In the genomic region with DNA sequence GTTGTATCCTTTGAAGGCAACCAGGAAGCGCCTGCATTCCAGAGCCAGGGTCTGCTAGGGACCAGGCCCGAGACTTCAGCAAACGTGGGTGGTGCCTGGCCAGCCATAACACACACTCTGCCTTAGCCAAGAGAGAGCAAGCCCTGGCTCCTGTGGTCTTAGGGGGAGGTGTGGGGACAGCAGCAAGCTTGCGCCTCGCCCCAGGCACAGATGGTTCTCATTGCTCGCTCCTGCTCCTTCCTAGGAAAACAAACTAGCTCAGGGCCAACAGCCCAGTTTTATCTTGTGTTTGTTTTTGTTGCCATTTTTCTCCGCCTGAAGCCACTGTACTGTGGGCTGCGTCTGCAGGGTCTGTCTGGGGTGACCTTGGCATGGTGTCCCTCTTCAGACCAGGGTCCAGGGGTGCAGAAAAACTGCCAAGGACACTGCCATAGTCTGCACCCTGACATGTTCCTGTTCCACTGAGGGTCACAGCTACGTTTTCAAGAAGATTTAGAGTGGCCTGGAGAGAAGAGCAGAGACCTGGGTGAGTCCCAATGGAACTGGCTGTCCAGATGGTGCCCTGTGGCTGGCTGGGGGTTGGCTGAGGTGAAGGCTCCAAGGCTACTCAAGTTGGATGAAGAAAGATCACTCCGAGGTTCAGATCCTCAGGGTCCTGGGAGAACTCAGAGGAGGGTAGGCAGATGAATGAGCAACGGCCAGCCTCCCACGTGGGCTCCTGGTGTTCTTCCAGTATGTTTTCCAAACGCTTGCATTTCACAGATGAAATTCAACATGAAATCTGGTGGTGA, we compare ENCODE assay signal across 8 mouse cellular contexts. TPM values are rescaled to one million over a fixed set of nuclear protein-coding genes. Genes with fewer than 3 reads are reported as not detected.
DNase-seq lines count a peak whose midpoint lies in the region; ATAC-seq and TF ChIP-seq lines count a peak whose summit lies in the region.

No protein-coding gene starts in this region.

- no peak for ATAC-seq in forebrain, embryonic 16.5 days
- ATAC-seq in limb, embryonic 14.5 days (ENCODE audit: low FRiP score, low read depth): peak; percentile 3; the same call in 1 of the 2 replicates
- ATAC-seq in midbrain, postnatal 0 days (ENCODE audit: low FRiP score): no peak

- TF ChIP-seq POLR2A in limb, embryonic 14.5 days (IDR thresholded peaks at IDR 0.05; ENCODE audit: borderline replicate concordance, extremely low read depth, insufficient read depth, insufficient read length): no peak

- H3K4me3 ChIP-seq in forebrain, embryonic 16.5 days (replicated peaks; ENCODE audit: low read length): peak overlapping the region; percentile 86
- H3K4me3 ChIP-seq in hindbrain, embryonic 10.5 days: peak overlapping the region; percentile 95
- H3K4me3 ChIP-seq in limb, embryonic 14.5 days (replicated peaks; ENCODE audit: low read length): peak overlapping the region; percentile 90
- peak overlapping the region; percentile 83 for H3K4me3 ChIP-seq in midbrain, postnatal 0 days (ENCODE audit: low read depth, low read length)

- TF ChIP-seq CTCF in midbrain, postnatal 0 days (IDR thresholded peaks at IDR 0.05): no peak

- H3K27me3 ChIP-seq in forebrain, embryonic 16.5 days (replicated peaks; ENCODE audit: control insufficient read depth, insufficient read depth, low read length): no peaks in the 10 kb centered on the region
- no peaks in the 10 kb centered on the region for H3K27me3 ChIP-seq in hindbrain, embryonic 10.5 days (ENCODE audit: insufficient read depth, poor library complexity, severe bottlenecking)
- no peaks in the 10 kb centered on the region for H3K27me3 ChIP-seq in limb, embryonic 14.5 days (ENCODE audit: control insufficient read depth, insufficient read depth, low read length)
- H3K27me3 ChIP-seq in midbrain, postnatal 0 days (ENCODE audit: insufficient read depth, low read length): no peaks in the 10 kb centered on the region

- H3K4me2 ChIP-seq in forebrain, embryonic 16.5 days (ENCODE audit: low read length): peak overlapping the region; percentile 98
- H3K4me2 ChIP-seq in limb, embryonic 14.5 days (replicated peaks; ENCODE audit: low read depth, low read length, severe bottlenecking): peak overlapping the region; percentile 95
- H3K4me2 ChIP-seq in midbrain, postnatal 0 days (ENCODE audit: low read depth, low read length, poor library complexity, severe bottlenecking): peak overlapping the region; percentile 94

- no peaks in the 10 kb centered on the region for H3K36me3 ChIP-seq in forebrain, embryonic 16.5 days (ENCODE audit: control insufficient read depth, insufficient read depth)
- peaks cover 24% of the 10 kb centered on the region for H3K36me3 ChIP-seq in hindbrain, embryonic 10.5 days
- H3K36me3 ChIP-seq in limb, embryonic 14.5 days (ENCODE audit: control insufficient read depth, insufficient read depth, low read length): 0 out of 2 replicates have a peak, but pooled peaks cover 7% of the 10 kb centered on the region
- no peaks in the 10 kb centered on the region for H3K36me3 ChIP-seq in midbrain, postnatal 0 days (ENCODE audit: insufficient read depth, low read length)

- intact Hi-C loops in left cerebral cortex, postnatal 4 days (cut with DNase I): no loop called here

- H3K4me1 ChIP-seq in forebrain, embryonic 16.5 days (replicated peaks; ENCODE audit: control insufficient read depth, insufficient read depth, low read length): peaks cover 44% of the 10 kb centered on the region
- peaks cover 74% of the 10 kb centered on the region for H3K4me1 ChIP-seq in hindbrain, embryonic 10.5 days (replicated peaks)
- peaks cover 46% of the 10 kb centered on the region for H3K4me1 ChIP-seq in limb, embryonic 14.5 days (ENCODE audit: control insufficient read depth, insufficient read depth, low read length)
- peaks cover 23% of the 10 kb centered on the region for H3K4me1 ChIP-seq in midbrain, postnatal 0 days (ENCODE audit: insufficient read depth, low read length)

- DNase-seq in left cerebral cortex, postnatal 4 days: peak; percentile 85
- no peak for DNase-seq in left cerebral cortex, adult 9 months (ENCODE audit: low spot score in 2 of 2)
- DNase-seq in hindbrain, embryonic 10.5 days (ENCODE audit: low spot score): peak; percentile 64
- peak; percentile 79 for DNase-seq in limb, embryonic 14.5 days (ENCODE audit: low spot score)
- peak; percentile 66 for DNase-seq in midbrain, postnatal 0 days (ENCODE audit: low spot score)
- no peak for DNase-seq in layer of hippocampus, adult 18-20 months (ENCODE audit: low spot score in 2 of 2)
- DNase-seq in adrenal gland, postnatal 25 days: no peak

- peak overlapping the region; percentile 97 for H3K27ac ChIP-seq in forebrain, embryonic 16.5 days (ENCODE audit: low read length)
- peak overlapping the region; percentile 98 for H3K27ac ChIP-seq in hindbrain, embryonic 10.5 days
- H3K27ac ChIP-seq in limb, embryonic 14.5 days (replicated peaks; ENCODE audit: low read depth, low read length): peak overlapping the region; percentile 94
- H3K27ac ChIP-seq in midbrain, postnatal 0 days (ENCODE audit: low read depth, low read length): peak overlapping the region; percentile 91

- 62% methylated on average over 13 of the region's 13 CpGs for WGBS in forebrain, embryonic 16.5 days
- WGBS in hindbrain, embryonic 10.5 days: 59% methylated on average over 13 of the region's 13 CpGs
- 25% methylated on average over 13 of the region's 13 CpGs for WGBS in limb, embryonic 14.5 days
- WGBS in midbrain, postnatal 0 days: 60% methylated on average over 13 of the region's 13 CpGs

- no peaks in the 10 kb centered on the region for H3K9me3 ChIP-seq in forebrain, embryonic 16.5 days (ENCODE audit: control insufficient read depth, low read length)
- H3K9me3 ChIP-seq in hindbrain, embryonic 10.5 days: no peaks in the 10 kb centered on the region
- no peaks in the 10 kb centered on the region for H3K9me3 ChIP-seq in limb, embryonic 14.5 days (ENCODE audit: control insufficient read depth, low read length)
- no peaks in the 10 kb centered on the region for H3K9me3 ChIP-seq in midbrain, postnatal 0 days (ENCODE audit: low read length)

- peak overlapping the region; percentile 99 for H3K9ac ChIP-seq in forebrain, embryonic 16.5 days (replicated peaks; ENCODE audit: low read depth, low read length)
- H3K9ac ChIP-seq in limb, embryonic 14.5 days (ENCODE audit: low read depth, low read length, severe bottlenecking): peak overlapping the region; percentile 87
- H3K9ac ChIP-seq in midbrain, postnatal 0 days (replicated peaks; ENCODE audit: low read length, poor library complexity, severe bottlenecking): peak overlapping the region; percentile 98

RNA-seq across cellular contexts. Expression of gene Gpsm1, which starts 0.8 kb away (rescaled TPM):
- total RNA-seq in left cerebral cortex, postnatal 4 days (2021): 100 to 1,000 TPM; 179 to 190 TPM
- polyA plus RNA-seq in forebrain, embryonic 16.5 days (2015; fragmentation: Nextera tagmentation; extraction: Ambion mirVana): 136 and 160 TPM in 2 replicates
- polyA plus RNA-seq in hindbrain, embryonic 10.5 days (2016; fragmentation: Nextera tagmentation; extraction: Ambion mirVana): 99.2 and 114 TPM in 2 replicates
- polyA plus RNA-seq in limb, embryonic 14.5 days (2012; rRNA removed): 78.4 and 103 TPM in 2 replicates
- polyA plus RNA-seq in limb, embryonic 14.5 days (2014; fragmentation: Nextera tagmentation; extraction: Ambion mirVana): 31.0 and 37.6 TPM in 2 replicates
- 286 and 298 TPM in 2 replicates for total RNA-seq in midbrain, postnatal 0 days (2014; rRNA removed)
- 162 and 163 TPM in 2 replicates for polyA plus RNA-seq in midbrain, postnatal 0 days (2015; fragmentation: Nextera tagmentation; extraction: Ambion mirVana)
- total RNA-seq in layer of hippocampus, adult 18-20 months (2021): 10 to 100 TPM; 37.4 to 38.4 TPM
- total RNA-seq in adrenal gland, postnatal 25 days (2021): 17.5 and 17.7 TPM in 2 replicates

RNA-seq across cellular contexts. Expression of gene Ccdc187, which starts 20.1 kb away (rescaled TPM):
- 1 to 10 TPM; 1.9 TPM for total RNA-seq in left cerebral cortex, postnatal 4 days (2021)
- 0.15 and 0.24 TPM in 2 replicates for polyA plus RNA-seq in forebrain, embryonic 16.5 days (2015; fragmentation: Nextera tagmentation; extraction: Ambion mirVana)
- 0.10 and 0.20 TPM in 2 replicates for polyA plus RNA-seq in hindbrain, embryonic 10.5 days (2016; fragmentation: Nextera tagmentation; extraction: Ambion mirVana)
- 0.26 and 0.32 TPM in 2 replicates for polyA plus RNA-seq in limb, embryonic 14.5 days (2012; rRNA removed)
- 0.03 and 0.06 TPM in 2 replicates for polyA plus RNA-seq in limb, embryonic 14.5 days (2014; fragmentation: Nextera tagmentation; extraction: Ambion mirVana)
- total RNA-seq in midbrain, postnatal 0 days (2014; rRNA removed): 2.8 and 3.7 TPM in 2 replicates
- polyA plus RNA-seq in midbrain, postnatal 0 days (2015; fragmentation: Nextera tagmentation; extraction: Ambion mirVana): 0.16 and 0.23 TPM in 2 replicates
- total RNA-seq in layer of hippocampus, adult 18-20 months (2021): under 1 TPM; 0.63 to 0.82 TPM
- 0.62 and 1.5 TPM in 2 replicates for total RNA-seq in adrenal gland, postnatal 25 days (2021)

RNA-seq across cellular contexts. Expression of gene Dnlz, which starts 37.4 kb away (rescaled TPM):
- 10 to 100 TPM; 23.3 to 25.8 TPM for total RNA-seq in left cerebral cortex, postnatal 4 days (2021)
- polyA plus RNA-seq in forebrain, embryonic 16.5 days (2015; fragmentation: Nextera tagmentation; extraction: Ambion mirVana): 30.4 and 32.5 TPM in 2 replicates
- polyA plus RNA-seq in hindbrain, embryonic 10.5 days (2016; fragmentation: Nextera tagmentation; extraction: Ambion mirVana): 36.8 and 38.8 TPM in 2 replicates
- polyA plus RNA-seq in limb, embryonic 14.5 days (2012; rRNA removed): 28.2 and 33.8 TPM in 2 replicates
- 30.5 and 31.1 TPM in 2 replicates for polyA plus RNA-seq in limb, embryonic 14.5 days (2014; fragmentation: Nextera tagmentation; extraction: Ambion mirVana)
- total RNA-seq in midbrain, postnatal 0 days (2014; rRNA removed): 27.4 and 34.3 TPM in 2 replicates
- 24.1 and 26.0 TPM in 2 replicates for polyA plus RNA-seq in midbrain, postnatal 0 days (2015; fragmentation: Nextera tagmentation; extraction: Ambion mirVana)
- total RNA-seq in layer of hippocampus, adult 18-20 months (2021): 10 to 100 TPM; 26.0 to 28.4 TPM
- 20.5 and 21.1 TPM in 2 replicates for total RNA-seq in adrenal gland, postnatal 25 days (2021)

RNA-seq across cellular contexts. Expression of gene Card9, which starts 46.2 kb away (rescaled TPM):
- total RNA-seq in left cerebral cortex, postnatal 4 days (2021): 1 to 10 TPM; 1.1 to 1.4 TPM
- polyA plus RNA-seq in forebrain, embryonic 16.5 days (2015; fragmentation: Nextera tagmentation; extraction: Ambion mirVana): 2.2 and 2.3 TPM in 2 replicates
- polyA plus RNA-seq in hindbrain, embryonic 10.5 days (2016; fragmentation: Nextera tagmentation; extraction: Ambion mirVana): 0.62 and 1.1 TPM in 2 replicates
- 4.1 and 5.6 TPM in 2 replicates for polyA plus RNA-seq in limb, embryonic 14.5 days (2012; rRNA removed)
- polyA plus RNA-seq in limb, embryonic 14.5 days (2014; fragmentation: Nextera tagmentation; extraction: Ambion mirVana): 1.2 and 1.4 TPM in 2 replicates
- total RNA-seq in midbrain, postnatal 0 days (2014; rRNA removed): 7.0 and 11.9 TPM in 2 replicates
- polyA plus RNA-seq in midbrain, postnatal 0 days (2015; fragmentation: Nextera tagmentation; extraction: Ambion mirVana): 1.4 and 1.6 TPM in 2 replicates
- total RNA-seq in layer of hippocampus, adult 18-20 months (2021): 1 to 10 TPM; 1.5 to 3.5 TPM
- total RNA-seq in adrenal gland, postnatal 25 days (2021): 0.97 TPM in 1 of 2 replicates, not detected in the other

Comparison
In these comparisons a context has a peak if more than half of its experiments do, and no peak if none do; other contexts are left out.
1. DNase-seq: peak in left cerebral cortex, postnatal 4 days (single experiment), hindbrain, embryonic 10.5 days (single experiment), limb, embryonic 14.5 days (single experiment) and midbrain, postnatal 0 days (single experiment); none in left cerebral cortex, adult 9 months (0 of 2), layer of hippocampus, adult 18-20 months (0 of 2) and adrenal gland, postnatal 25 days (single experiment).
2. Peak in every context shown above with its lines, with median percentiles within 50 percentile points of each other: H3K27ac ChIP-seq, H3K4me2 ChIP-seq, H3K4me3 ChIP-seq and H3K9ac ChIP-seq.